Mouse (Mus musculus) cerebellum, adult 2 months (tissue): Measurements from ENCODE around the gene Map2k5. TPM values are rescaled to one million over a fixed set of nuclear protein-coding genes. Genes with fewer than 3 reads are reported as not detected.
A peak's percentile ranks its signal among the peaks of the same experiment; 100 is the strongest.

Experiments
- DNase-seq, 2 experiments: peaks; one replicate each; pipeline ENCODE4 v3.0.0; 2021
- H3K27ac ChIP-seq: fragments of 200-500 bp; 2 replicates; pipeline ENCODE4 v1.5.1; 2012; ENCODE audit warnings: low read length, control low read depth, inconsistent platforms; ENCODE audit not compliant: insufficient read depth
- H3K27me3 ChIP-seq: fragments of 200-500 bp; 2 replicates; pipeline ENCODE4 v1.6.1; 2012; ENCODE audit warnings: inconsistent platforms, mild to moderate bottlenecking, low read length, moderate library complexity; ENCODE audit not compliant: control insufficient read depth, insufficient read depth
- H3K4me1 ChIP-seq: fragments of 200-500 bp; 2 replicates; pipeline ENCODE4 v1.6.1; 2011; ENCODE audit warnings: low read length; ENCODE audit not compliant: control insufficient read depth, insufficient read depth
- H3K4me3 ChIP-seq: fragments of 200-500 bp; replicated peaks from 2 replicates; pipeline ENCODE3; 2011; ENCODE audit warnings: mild to moderate bottlenecking, low read depth, low read length, control low read depth; ENCODE audit not compliant: insufficient read depth
- CTCF ChIP-seq: fragments of 200-500 bp; IDR thresholded peaks from 2 replicates; pipeline ENCODE4 v1.5.1; 2011; ENCODE audit warnings: low read depth, mild to moderate bottlenecking, control low read depth, low read length, moderate library complexity, borderline replicate concordance; ENCODE audit not compliant: insufficient read depth
- POLR2A ChIP-seq: fragments of 200-500 bp; IDR thresholded peaks from 2 replicates; pipeline ENCODE4 v1.6.1; 2011; ENCODE audit warnings: low read length, control low read depth, borderline replicate concordance; ENCODE audit not compliant: insufficient read depth
- WGBS: fragments of 180-500 bp; shearing (Covaris S2); methylation state at CpG from one replicate; pipeline ENCODE4 v1.1.7; 2018; 5-methylcytosine and 5-hydroxymethylcytosine counted together
- polyA plus RNA-seq: library from polyadenylated mRNA; depleted of rRNA; stranded (reverse); fragments of >200 nt; gene quantifications from 2 replicates; pipeline ENCODE4 v1.2.3, GENCODE M21; 2012

The Map2k5 gene
- polyA plus RNA-seq, 1 experiment: 36.2 TPM

- no peak for TF ChIP-seq POLR2A
- TF ChIP-seq CTCF: no peak
- DNase-seq: no peak
- H3K27ac ChIP-seq: no peak overlapping the region
Measured at GRCm38 (mm10) chr9:63391307-63391706, 13.6 kb upstream of the Map2k5 start.

GRCm38 (mm10) chr9:63382761-63383160, 5.1 kb upstream of the Map2k5 start:
- H3K27me3 ChIP-seq: no peaks in the 10 kb centered on the region
- no peak overlapping the region for H3K27ac ChIP-seq
- no peak for DNase-seq
- TF ChIP-seq POLR2A (no peak), CTCF (no peak)
- no peak overlapping the region for H3K4me3 ChIP-seq
- H3K4me1 ChIP-seq: no peaks in the 10 kb centered on the region; the same call in 1 of the 2 replicates
- 94% methylated on average over 4 of the region's 4 CpGs for WGBS

More at GRCm38 (mm10) chr9:63391307-63391706, 13.6 kb upstream of the Map2k5 start:
- H3K27me3 ChIP-seq: no peaks in the 10 kb centered on the region
- no peak overlapping the region for H3K4me3 ChIP-seq
- 77% methylated on average over 2 of the region's 2 CpGs for WGBS
- H3K4me1 ChIP-seq: peaks cover 3% of the 10 kb centered on the region; the same call in 1 of the 2 replicates

GRCm38 (mm10) chr9:63380326-63380725, 2.6 kb upstream of the Map2k5 start:
- Histone ChIP-seq H3K4me3 (no peak overlapping the region), H3K27ac (no peak overlapping the region), H3K4me1 (peaks cover 3% of the 10 kb centered on the region), H3K27me3 (no peaks in the 10 kb centered on the region)
- no peak for DNase-seq
- 91% methylated on average over 3 of the region's 3 CpGs for WGBS
- TF ChIP-seq POLR2A: no peak
- no peak for TF ChIP-seq CTCF

DNA sequence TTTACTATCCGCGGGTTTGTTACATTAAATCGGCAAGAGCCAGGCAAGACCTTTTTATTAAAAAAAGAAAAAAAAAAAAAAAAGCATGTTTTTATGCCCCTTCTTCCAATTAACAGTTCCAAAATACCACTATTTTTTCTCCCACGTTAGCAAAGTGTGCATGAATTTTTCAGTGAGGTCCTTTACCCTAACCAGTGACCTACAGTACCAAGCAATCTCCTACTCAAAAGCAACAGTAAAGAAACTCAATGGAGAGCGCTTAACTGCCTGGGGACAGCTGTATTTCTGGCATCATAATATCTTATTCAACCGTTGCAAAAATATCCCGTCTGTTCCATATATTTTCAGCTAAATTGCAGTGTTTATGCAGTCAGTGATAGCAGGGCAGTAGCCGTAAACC, 472 bp upstream of the Map2k5 start:
- Histone ChIP-seq H3K4me3 (peak overlapping the region; percentile 91), H3K4me1 (peaks cover 9% of the 10 kb centered on the region), H3K27me3 (no peaks in the 10 kb centered on the region), H3K27ac (peak overlapping the region; percentile 88)
- TF ChIP-seq POLR2A: no peak
- no peak for TF ChIP-seq CTCF
- 6% methylated on average over 8 of the region's 8 CpGs for WGBS
- peak in 1 of 2 experiments; percentile 29 for DNase-seq

DNA sequence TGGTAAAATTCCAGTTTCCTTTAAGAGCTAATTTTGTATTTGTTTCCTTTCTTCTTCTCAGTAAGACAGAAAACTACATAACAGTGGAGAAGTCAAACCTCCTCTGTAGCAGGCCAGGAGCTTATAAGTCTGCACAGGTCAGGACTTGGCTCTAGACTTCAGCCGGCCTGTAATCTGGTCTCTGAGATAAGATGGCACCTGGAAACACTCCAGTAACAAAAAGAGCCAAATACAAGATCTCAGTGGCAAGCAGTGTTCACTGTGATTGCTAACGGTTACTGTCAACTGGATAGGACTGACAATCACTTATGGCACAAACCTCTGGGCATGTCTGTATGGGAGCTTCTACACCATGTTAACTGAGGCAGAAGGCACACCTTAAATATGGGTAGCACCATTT, 4.4 kb downstream of the Map2k5 start:
- H3K27me3 ChIP-seq: no peaks in the 10 kb centered on the region
- peak in 1 of 2 experiments; percentile 28 for DNase-seq
- H3K4me3 ChIP-seq: no peak overlapping the region
- 29% methylated on average over 2 of the region's 2 CpGs for WGBS
- H3K27ac ChIP-seq: 0 out of 2 replicates have a peak overlapping the region, but pooled peaks have one; percentile 37
- peaks cover 16% of the 10 kb centered on the region for H3K4me1 ChIP-seq
- TF ChIP-seq CTCF: no peak
- no peak for TF ChIP-seq POLR2A

DNA sequence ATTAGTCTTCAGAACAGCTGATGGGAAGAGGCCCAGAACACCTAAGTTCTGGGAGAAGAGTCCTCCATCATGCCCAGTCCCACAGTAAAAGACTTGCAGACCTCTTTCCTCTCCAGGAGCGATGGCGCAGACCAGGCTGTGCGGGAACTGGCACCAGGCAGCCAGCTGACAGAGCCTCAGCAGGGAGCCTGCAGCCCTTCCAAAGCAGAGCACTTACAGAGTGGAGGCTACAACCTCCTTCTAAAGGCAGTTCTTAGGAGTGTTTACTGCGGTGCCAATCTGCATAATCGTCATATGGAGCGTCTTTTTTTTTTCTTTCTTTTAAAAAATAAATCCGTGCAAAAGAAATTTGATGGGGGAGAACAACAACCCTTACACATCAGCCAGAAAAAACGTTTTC, 5.2 kb downstream of the Map2k5 start:
- peaks cover 16% of the 10 kb centered on the region for H3K4me1 ChIP-seq
- H3K4me3 ChIP-seq: no peak overlapping the region
- WGBS: 13% methylated on average over 8 of the region's 8 CpGs
- no peak for TF ChIP-seq CTCF
- TF ChIP-seq POLR2A: no peak
- H3K27ac ChIP-seq: no peak overlapping the region
- no peaks in the 10 kb centered on the region for H3K27me3 ChIP-seq
- DNase-seq: peak; percentile 63 to 70

- no peak overlapping the region for H3K4me3 ChIP-seq
- peaks cover 3% of the 10 kb centered on the region for H3K4me1 ChIP-seq
- WGBS: 69% methylated on average over 3 of the region's 3 CpGs
- DNase-seq: no peak
- H3K27me3 ChIP-seq: no peaks in the 10 kb centered on the region
- 0 out of 2 replicates have a peak, but pooled peaks have one; percentile 8 for TF ChIP-seq CTCF
- TF ChIP-seq POLR2A: no peak
- H3K27ac ChIP-seq: no peak overlapping the region
Measured at GRCm38 (mm10) chr9:63360410-63360809, 17.3 kb downstream of the Map2k5 start.

DNA sequence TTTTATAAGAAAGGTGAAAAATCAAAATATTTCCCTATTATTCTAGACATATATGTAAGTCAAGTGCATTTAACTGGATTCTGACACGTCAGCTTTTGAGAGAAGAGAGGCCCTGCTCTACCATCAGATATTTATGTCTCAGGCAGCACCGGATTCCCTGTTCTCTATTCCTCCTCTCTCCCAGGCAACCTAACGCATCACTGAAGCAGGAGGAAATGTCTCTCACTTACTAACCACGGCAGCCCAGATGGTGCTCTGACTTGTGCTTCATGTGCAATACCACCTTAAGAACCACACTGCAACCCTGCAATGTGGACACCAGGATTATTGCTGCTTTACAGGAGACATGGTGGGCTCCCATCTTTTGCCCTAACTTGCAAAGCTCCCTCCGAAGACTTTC, 18.7 kb downstream of the Map2k5 start:
- Histone ChIP-seq H3K27me3 (no peaks in the 10 kb centered on the region), H3K27ac (no peak overlapping the region), H3K4me3 (no peak overlapping the region), H3K4me1 (peaks cover 3% of the 10 kb centered on the region)
- 71% methylated on average over 5 of the region's 5 CpGs for WGBS
- no peak for DNase-seq
- no peak for TF ChIP-seq POLR2A
- TF ChIP-seq CTCF: no peak

DNA sequence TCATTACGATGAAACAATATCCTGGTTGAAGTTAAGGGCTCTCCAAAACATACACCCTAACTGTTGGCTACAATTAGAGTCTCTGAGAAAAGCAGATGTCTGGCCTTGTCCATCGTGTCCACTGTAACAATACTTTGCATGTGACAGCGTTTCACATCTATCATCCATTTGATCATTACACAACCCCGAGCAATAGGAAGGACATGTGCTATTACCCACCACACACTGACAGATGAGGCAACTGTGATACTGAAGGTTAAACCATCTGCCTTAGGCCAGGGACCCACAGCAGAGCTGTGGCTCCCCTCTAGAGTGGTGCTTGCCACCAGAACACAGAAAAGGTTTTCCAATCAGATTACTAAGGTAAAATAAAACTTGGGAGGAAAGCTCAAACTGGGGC, 21.0 kb downstream of the Map2k5 start:
- Histone ChIP-seq H3K4me1 (peaks cover 3% of the 10 kb centered on the region), H3K27ac (no peak overlapping the region), H3K27me3 (no peaks in the 10 kb centered on the region), H3K4me3 (no peak overlapping the region)
- WGBS: 88% methylated on average over 4 of the region's 4 CpGs
- TF ChIP-seq CTCF (no peak), POLR2A (no peak)
- no peak for DNase-seq
